Mouse (Mus musculus): ENCODE data around the gene P2ry10. TPM values are rescaled to one million over a fixed set of nuclear protein-coding genes. Genes with fewer than 3 reads are reported as not detected.
"Not testable (repeated sequence)": the region's sequence is repeated elsewhere in the genome, so short reads cannot be mapped to it uniquely, and the experiment has no call there.

P2ry10 gene
- polyA plus RNA-seq (2015; fragmentation: Nextera tagmentation; extraction: Ambion mirVana), result 0.05 and 0.06 TPM in 2 replicates

DNA sequence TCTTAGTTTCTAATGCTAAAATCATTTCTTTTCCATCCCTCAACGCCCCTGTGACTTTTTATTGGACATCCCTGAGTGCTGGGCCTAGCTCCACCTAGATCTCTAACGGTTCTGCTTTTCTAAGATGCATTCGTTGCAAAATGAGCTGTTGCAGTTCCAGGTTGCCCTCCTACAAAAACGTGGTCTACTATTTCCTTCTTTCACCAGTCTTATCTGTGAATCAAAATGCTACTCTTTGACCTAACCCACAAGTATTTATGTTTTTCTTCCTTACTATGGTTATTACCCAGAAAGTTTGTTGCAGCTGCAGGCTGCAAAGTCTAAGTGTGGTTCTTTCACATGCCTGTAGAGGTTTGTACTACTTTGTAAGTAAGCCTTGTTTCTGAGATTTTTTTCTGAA is at the start of gene P2ry10:
P2ry10 (plus strand) TSS at position 316 of the 400 bp plus-strand sequence.
- no peaks in the 10 kb centered on the region for H3K4me1 ChIP-seq (replicated peaks)
- no peak within 1 kb of the TSS for H3K9ac ChIP-seq
- no peak within 1 kb of the TSS for H3K27ac ChIP-seq (replicated peaks)
- H3K4me2 ChIP-seq, result no peak within 1 kb of the TSS
- 18% methylated on average over 4 of the region's 4 CpGs for WGBS (ENCODE audit: insufficient replicate concordance)
- H3K36me3 ChIP-seq (replicated peaks), result no peaks in the 10 kb centered on the region
- no peaks in the 10 kb centered on the region for H3K9me3 ChIP-seq (replicated peaks)
- no peak within 1 kb of the TSS for H3K4me3 ChIP-seq (replicated peaks)
- no peaks in the 10 kb centered on the region for H3K27me3 ChIP-seq
- no peak for ATAC-seq (ENCODE audit: insufficient read depth)

GRCm38 (mm10) chrX:107039146-107039545 is 49.1 kb upstream of the P2ry10 start:
- Histone ChIP-seq H3K4me1 (replicated peaks) (no peaks in the 10 kb centered on the region), H3K9me3 (replicated peaks) (no peaks in the 10 kb centered on the region), H3K9ac (no peak overlapping the region), H3K36me3 (replicated peaks) (no peaks in the 10 kb centered on the region), H3K4me2 (no peak overlapping the region), H3K27ac (replicated peaks) (no peak overlapping the region), H3K4me3 (replicated peaks) (no peak overlapping the region), H3K27me3 (no peaks in the 10 kb centered on the region)
- no peak for ATAC-seq (ENCODE audit: insufficient read depth)

GRCm38 (mm10) chrX:107039635-107040034 is 48.7 kb upstream of the P2ry10 start:
- no peak overlapping the region for H3K27ac ChIP-seq (replicated peaks)
- H3K4me1 ChIP-seq (replicated peaks), result no peaks in the 10 kb centered on the region
- WGBS (ENCODE audit: insufficient replicate concordance), result 15% methylated on average over 2 of the region's 2 CpGs
- H3K4me3 ChIP-seq (replicated peaks), result no peak overlapping the region
- H3K9ac ChIP-seq, result no peak overlapping the region
- no peaks in the 10 kb centered on the region for H3K9me3 ChIP-seq (replicated peaks)
- H3K27me3 ChIP-seq, result no peaks in the 10 kb centered on the region
- no peak overlapping the region for H3K4me2 ChIP-seq
- H3K36me3 ChIP-seq (replicated peaks), result no peaks in the 10 kb centered on the region
- no peak for ATAC-seq (ENCODE audit: insufficient read depth)

DNA sequence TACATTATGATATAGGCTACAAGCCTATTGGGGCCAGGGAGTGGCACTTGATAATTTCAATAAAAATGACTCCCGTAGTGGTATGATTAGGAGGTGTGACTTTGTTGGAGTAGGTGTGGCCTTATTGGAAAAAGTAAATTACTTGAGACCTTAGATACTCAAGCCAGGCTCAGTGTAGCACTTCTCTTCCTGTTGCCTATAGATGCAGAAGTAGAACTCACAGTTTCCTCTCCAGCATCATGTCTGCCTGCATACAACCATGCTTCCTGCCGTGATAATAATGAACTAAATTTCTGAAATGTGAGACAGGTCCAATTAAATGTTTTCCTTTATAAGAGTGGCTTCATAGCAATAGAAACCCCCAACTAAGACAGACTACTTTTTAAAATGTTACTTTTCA is 45.9 kb upstream of the P2ry10 start:
- Histone ChIP-seq H3K27me3 (no peaks in the 10 kb centered on the region), H3K4me2 (no peak overlapping the region), H3K36me3 (replicated peaks) (no peaks in the 10 kb centered on the region), H3K9ac (no peak overlapping the region), H3K4me3 (replicated peaks) (no peak overlapping the region), H3K4me1 (replicated peaks) (no peaks in the 10 kb centered on the region), H3K27ac (replicated peaks) (no peak overlapping the region), H3K9me3 (replicated peaks) (no peaks in the 10 kb centered on the region)
- no peak for ATAC-seq (ENCODE audit: insufficient read depth)
- 54% methylated on average over 2 of the region's 2 CpGs for WGBS (ENCODE audit: insufficient replicate concordance)

- not testable (repeated sequence) for H3K4me3 ChIP-seq (replicated peaks); H3K9ac ChIP-seq; H3K27me3 ChIP-seq; ATAC-seq (ENCODE audit: insufficient read depth); H3K36me3 ChIP-seq (replicated peaks); H3K4me2 ChIP-seq; H3K9me3 ChIP-seq (replicated peaks); H3K27ac ChIP-seq (replicated peaks); H3K4me1 ChIP-seq (replicated peaks)
- 71% methylated on average over 2 of the region's 2 CpGs for WGBS (ENCODE audit: insufficient replicate concordance)
Measured at GRCm38 (mm10) chrX:107083407-107083806, 4.9 kb upstream of the P2ry10 start.

DNA sequence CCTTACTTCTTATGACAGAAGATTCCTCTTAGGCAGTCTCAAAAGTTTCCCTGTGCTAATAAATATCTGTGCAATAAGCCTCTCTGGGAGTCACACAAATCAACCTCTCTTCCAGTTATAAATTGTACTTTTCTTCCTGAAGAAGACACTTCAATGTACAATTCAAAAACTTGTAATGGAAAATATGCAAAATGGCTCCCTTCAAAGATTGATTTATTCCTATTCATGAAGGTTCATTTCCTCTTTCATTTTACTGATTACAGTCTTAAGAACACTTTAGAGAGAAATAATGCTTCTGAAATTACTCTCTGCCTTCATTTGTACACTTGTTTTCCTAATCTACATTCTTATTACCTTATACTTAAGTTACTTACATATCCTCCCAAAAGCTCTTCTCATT is 4.0 kb upstream of the P2ry10 start:
- Histone ChIP-seq H3K36me3 (replicated peaks) (no peaks in the 10 kb centered on the region), H3K27ac (replicated peaks) (no peak overlapping the region), H3K9ac (no peak overlapping the region), H3K4me2 (no peak overlapping the region), H3K9me3 (replicated peaks) (no peaks in the 10 kb centered on the region), H3K4me1 (replicated peaks) (no peaks in the 10 kb centered on the region), H3K27me3 (no peaks in the 10 kb centered on the region), H3K4me3 (replicated peaks) (no peak overlapping the region)
- ATAC-seq (ENCODE audit: insufficient read depth), result no peak

GRCm38 (mm10) chrX:107089131-107089530 is 839 bp downstream of the P2ry10 start:
- no peaks in the 10 kb centered on the region for H3K36me3 ChIP-seq (replicated peaks)
- H3K9ac ChIP-seq, result no peak overlapping the region
- no peak overlapping the region for H3K4me3 ChIP-seq (replicated peaks)
- no peak for ATAC-seq (ENCODE audit: insufficient read depth)
- 36% methylated on average over 5 of the region's 5 CpGs for WGBS (ENCODE audit: insufficient replicate concordance)
- no peak overlapping the region for H3K27ac ChIP-seq (replicated peaks)
- H3K27me3 ChIP-seq, result no peaks in the 10 kb centered on the region
- no peaks in the 10 kb centered on the region for H3K4me1 ChIP-seq (replicated peaks)
- no peak overlapping the region for H3K4me2 ChIP-seq
- H3K9me3 ChIP-seq (replicated peaks), result no peaks in the 10 kb centered on the region

- no peaks in the 10 kb centered on the region for H3K9me3 ChIP-seq (replicated peaks)
- no peak overlapping the region for H3K27ac ChIP-seq (replicated peaks)
- H3K4me2 ChIP-seq, result no peak overlapping the region
- H3K9ac ChIP-seq, result no peak overlapping the region
- no peak for ATAC-seq (ENCODE audit: insufficient read depth)
- H3K4me3 ChIP-seq (replicated peaks), result no peak overlapping the region
- 44% methylated on average over 1 of the region's 1 CpGs for WGBS (ENCODE audit: insufficient replicate concordance)
- no peaks in the 10 kb centered on the region for H3K4me1 ChIP-seq (replicated peaks)
- no peaks in the 10 kb centered on the region for H3K27me3 ChIP-seq
- H3K36me3 ChIP-seq (replicated peaks), result no peaks in the 10 kb centered on the region
Measured at GRCm38 (mm10) chrX:107089930-107090329, 1.6 kb downstream of the P2ry10 start.

GRCm38 (mm10) chrX:107095633-107096032 is 7.3 kb downstream of the P2ry10 start:
- H3K4me1 ChIP-seq (replicated peaks), result no peaks in the 10 kb centered on the region
- H3K27ac ChIP-seq (replicated peaks), result no peak overlapping the region
- 45% methylated on average over 3 of the region's 3 CpGs for WGBS (ENCODE audit: insufficient replicate concordance)
- H3K36me3 ChIP-seq (replicated peaks), result no peaks in the 10 kb centered on the region
- H3K4me3 ChIP-seq (replicated peaks), result no peak overlapping the region
- no peaks in the 10 kb centered on the region for H3K27me3 ChIP-seq
- no peak overlapping the region for H3K9ac ChIP-seq
- H3K9me3 ChIP-seq (replicated peaks), result no peaks in the 10 kb centered on the region
- no peak for ATAC-seq (ENCODE audit: insufficient read depth)
- H3K4me2 ChIP-seq, result no peak overlapping the region

DNA sequence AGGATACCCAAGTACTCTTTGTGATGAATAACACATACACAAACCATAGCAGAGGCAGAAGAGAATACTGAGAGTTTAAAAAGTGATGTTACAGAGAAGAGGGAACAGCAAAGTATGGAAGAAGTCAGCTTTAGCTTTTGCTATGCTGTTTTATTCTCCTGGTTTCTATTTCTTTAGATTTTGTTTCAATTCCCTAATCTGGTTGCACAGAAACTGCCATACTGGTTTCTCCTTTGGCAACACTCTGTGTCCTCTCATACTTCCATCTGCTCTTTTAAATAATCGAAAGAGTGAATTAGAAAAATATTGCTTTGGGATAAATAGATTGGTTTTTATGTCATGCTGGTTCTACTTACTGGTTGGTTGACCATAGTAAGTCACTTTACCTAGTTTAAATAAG is 28.0 kb downstream of the P2ry10 start:
- Histone ChIP-seq H3K9me3 (replicated peaks) (no peaks in the 10 kb centered on the region), H3K4me3 (replicated peaks) (no peak overlapping the region), H3K27ac (replicated peaks) (no peak overlapping the region), H3K9ac (no peak overlapping the region), H3K36me3 (replicated peaks) (no peaks in the 10 kb centered on the region), H3K4me2 (no peak overlapping the region), H3K27me3 (no peaks in the 10 kb centered on the region), H3K4me1 (replicated peaks) (no peaks in the 10 kb centered on the region)
- ATAC-seq (ENCODE audit: insufficient read depth), result no peak
- 73% methylated on average over 1 of the region's 1 CpGs for WGBS (ENCODE audit: insufficient replicate concordance)

- Histone ChIP-seq H3K27ac (replicated peaks) (no peak overlapping the region), H3K9ac (no peak overlapping the region), H3K27me3 (no peaks in the 10 kb centered on the region), H3K4me3 (replicated peaks) (no peak overlapping the region), H3K4me1 (replicated peaks) (no peaks in the 10 kb centered on the region), H3K36me3 (replicated peaks) (no peaks in the 10 kb centered on the region), H3K9me3 (replicated peaks) (no peaks in the 10 kb centered on the region), H3K4me2 (no peak overlapping the region)
- 59% methylated on average over 1 of the region's 1 CpGs for WGBS (ENCODE audit: insufficient replicate concordance)
- ATAC-seq (ENCODE audit: insufficient read depth), result no peak
Measured at GRCm38 (mm10) chrX:107116987-107117386, 28.7 kb downstream of the P2ry10 start.

GRCm38 (mm10) chrX:107143184-107143583 is 54.9 kb downstream of the P2ry10 start:
- ATAC-seq (ENCODE audit: insufficient read depth), result no peak
- 39% methylated on average over 3 of the region's 3 CpGs for WGBS (ENCODE audit: insufficient replicate concordance)
- Histone ChIP-seq H3K9ac (no peak overlapping the region), H3K4me1 (replicated peaks) (no peaks in the 10 kb centered on the region), H3K27ac (replicated peaks) (no peak overlapping the region), H3K4me3 (replicated peaks) (no peak overlapping the region), H3K4me2 (no peak overlapping the region), H3K27me3 (no peaks in the 10 kb centered on the region), H3K36me3 (replicated peaks) (no peaks in the 10 kb centered on the region), H3K9me3 (replicated peaks) (no peaks in the 10 kb centered on the region)

Data from liver, embryonic 15.5 days (tissue).